Mouse (Mus musculus) left cerebral cortex, postnatal 14 days (tissue): ENCODE data around the gene Stk33. TPM values are rescaled to one million over a fixed set of nuclear protein-coding genes. Genes with fewer than 3 reads are reported as not detected.

ENCODE experiments used
- DNase-seq, 2 experiments: peaks; one replicate each; pipeline ENCODE4 v3.0.0; 2021 to 2022; ENCODE audit warnings: low spot score in 2 of 2, mixed read lengths in 1 of 2
- intact Hi-C: fragments of 180-260 bp; cut with DNase I; formaldehyde crosslinking; loops from one replicate; pipeline ENCODE4 v1.15.1; 2025
- long read RNA-seq, 2 experiments: library from polyadenylated mRNA; stranded (forward); transcript quantifications; one replicate each; pipeline ENCODE4 v2.0.0; 2021
- total RNA-seq, 2 experiments: library from RNA; stranded (reverse); gene quantifications; 2 replicates each; pipeline ENCODE4 v1.2.3; 2021

The Stk33 gene
- total RNA-seq: 1 to 10 TPM in 1 of 2 experiments, under 1 TPM in 1; 0.70 to 1.1 TPM
- long read RNA-seq, experiment 1: 0 reads
- long read RNA-seq, experiment 2, partial matches to known transcripts: 0 of 1 reads
- long read RNA-seq, experiment 2, other reads (novel, unspliced or antisense): 1 of 1 reads

- intact Hi-C loops: no loop called here
Measured at GRCm38 (mm10) chr7:109438781-109439591, at the start of gene Stk33. Gene Stk33, minus strand, starts transcription at chr7:109439081.

GRCm38 (mm10) chr7:109484221-109484620 lies 45.3 kb upstream of the Stk33 start:
- intact Hi-C loops: no loop called here
- DNase-seq: no peak

More at GRCm38 (mm10) chr7:109438781-109439591, at the start of gene Stk33:
- DNase-seq: peak; percentile 17 to 18

- DNase-seq: peak; percentile 20 to 42
- intact Hi-C loops: no loop called here
Measured at GRCm38 (mm10) chr7:109480765-109481197, 41.9 kb upstream of the Stk33 start.

- intact Hi-C loops: no loop called here
- no peak for DNase-seq
Measured at GRCm38 (mm10) chr7:109477926-109478325, 39.0 kb upstream of the Stk33 start.

GRCm38 (mm10) chr7:109470700-109471099 lies 31.8 kb upstream of the Stk33 start:
- no peak for DNase-seq
- intact Hi-C loops: no loop called here

- peak in 1 of 2 experiments; percentile 40 for DNase-seq
- intact Hi-C loops: no loop called here
Measured at GRCm38 (mm10) chr7:109468262-109468701, 29.4 kb upstream of the Stk33 start.

GRCm38 (mm10) chr7:109467591-109467990 lies 28.7 kb upstream of the Stk33 start:
- intact Hi-C loops: no loop called here
- DNase-seq: peak; percentile 20 to 40

- DNase-seq: no peak
- intact Hi-C loops: no loop called here
Measured at GRCm38 (mm10) chr7:109460698-109461097, 21.8 kb upstream of the Stk33 start.

- intact Hi-C loops: no loop called here
- DNase-seq: no peak
Measured at GRCm38 (mm10) chr7:109456563-109456962, 17.7 kb upstream of the Stk33 start.

- intact Hi-C loops: no loop called here
- DNase-seq: no peak
Measured at GRCm38 (mm10) chr7:109455748-109456147, 16.9 kb upstream of the Stk33 start.

GRCm38 (mm10) chr7:109454856-109455255 lies 16.0 kb upstream of the Stk33 start:
- no peak for DNase-seq
- intact Hi-C loops: no loop called here

- DNase-seq: no peak
- intact Hi-C loops: loop anchor here (10.0 kb wide), 1 partner anchor 483 kb away; no protein-coding TSS in a partner anchor
Measured at GRCm38 (mm10) chr7:109448060-109448459, 9.2 kb upstream of the Stk33 start.

GRCm38 (mm10) chr7:109445012-109445411 lies 6.1 kb upstream of the Stk33 start:
- intact Hi-C loops: loop anchor here (10.0 kb wide), 1 partner anchor 480 kb away; no protein-coding TSS in a partner anchor
- DNase-seq: peak; percentile 60 to 77

GRCm38 (mm10) chr7:109442739-109443138 lies 3.9 kb upstream of the Stk33 start:
- no peak for DNase-seq
- intact Hi-C loops: loop anchor here (10.0 kb wide), 1 partner anchor 478 kb away; no protein-coding TSS in a partner anchor

GRCm38 (mm10) chr7:109440697-109441269 lies 1.9 kb upstream of the Stk33 start:
- no peak for DNase-seq
- intact Hi-C loops: loop anchor here (10.0 kb wide), 1 partner anchor 476 kb away; no protein-coding TSS in a partner anchor

- DNase-seq: peak in 1 of 2 experiments; percentile 66
Measured at GRCm38 (mm10) chr7:109424422-109425159, 14.3 kb downstream of the Stk33 start.

GRCm38 (mm10) chr7:109422803-109423202 lies 16.1 kb downstream of the Stk33 start:
- intact Hi-C loops: loop anchor here (5.0 to 10.0 kb wide), 2 partner anchors 198 to 386 kb away; no protein-coding TSS in a partner anchor
- DNase-seq: no peak

More at GRCm38 (mm10) chr7:109424422-109425159, 14.3 kb downstream of the Stk33 start:
- intact Hi-C loops: loop anchor here (2.0 to 10.0 kb wide), 4 partner anchors 200 to 387 kb away; no protein-coding TSS in a partner anchor

- intact Hi-C loops: no loop called here
- DNase-seq: peak in 1 of 2 experiments; percentile 5
Measured at GRCm38 (mm10) chr7:109405491-109405890, 33.4 kb downstream of the Stk33 start.

- intact Hi-C loops: no loop called here
- no peak for DNase-seq
Measured at GRCm38 (mm10) chr7:109399299-109399698, 39.6 kb downstream of the Stk33 start.
